Mouse (Mus musculus): ENCODE measurements at regions not wholly inside any gene's neighbourhood (a gene's known extent, or its start where the extent isn't known, plus 50 kb on each side); places are given as distances from the start of the nearest gene placed in this dataset.

DNA sequence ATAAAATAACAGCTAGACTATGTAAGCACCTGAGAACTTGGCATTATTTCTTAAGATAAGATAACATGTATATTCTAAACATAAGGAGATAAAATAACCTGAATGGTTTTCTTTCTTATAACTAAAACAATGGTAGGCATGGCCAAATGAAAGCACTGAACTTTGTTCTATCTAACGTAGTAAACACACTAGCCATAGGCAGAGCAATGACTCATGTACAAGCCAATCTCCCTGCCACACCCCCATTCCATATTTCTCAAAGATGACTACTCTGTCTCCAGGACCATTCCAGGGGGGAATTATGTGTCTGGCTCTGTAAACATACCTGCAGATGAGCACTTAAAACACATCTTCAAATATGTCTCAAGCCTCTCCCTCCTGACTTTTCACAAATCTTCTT is 80.6 kb upstream of the Slc7a11 start:
- no peak for DNase-seq (ENCODE audit: low spot score)

DNA sequence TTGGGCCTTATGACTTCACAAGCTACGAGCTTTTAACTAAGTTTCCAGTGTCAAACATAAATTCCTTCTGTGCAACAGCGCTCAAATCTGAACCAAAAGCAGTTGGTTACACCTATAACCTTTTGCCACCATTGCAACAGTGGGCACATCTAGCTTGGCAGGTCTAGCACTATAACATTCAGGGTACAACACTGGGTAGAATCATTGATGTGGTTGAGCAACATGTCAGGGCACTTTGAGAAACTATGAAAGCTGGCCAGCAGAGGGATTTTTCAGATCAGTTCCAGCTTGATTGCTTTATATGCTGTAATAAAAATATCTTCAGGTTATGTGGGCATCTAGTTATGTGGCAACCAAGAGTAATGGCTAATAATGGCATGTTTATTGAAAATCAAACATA is 63.8 kb upstream of the Slc7a11 start:
- DNase-seq (ENCODE audit: low spot score) = no peak

All from testis, postnatal 14 days (tissue).